Mouse (Mus musculus): Measurements from ENCODE around the gene Gm7073.

The Gm7073 gene

GRCm38 (mm10) chrX:60539149-60539548, at the start of gene Gm7073:
Gm7073 (minus strand) TSS chrX:60539249.
- DNase-seq (ENCODE audit: low read depth, low spot score): no peak

- DNase-seq (ENCODE audit: low read depth, low spot score): no peak
Observed at GRCm38 (mm10) chrX:60570539-60570938, 31.5 kb upstream of the Gm7073 start.

GRCm38 (mm10) chrX:60569047-60569446, 30.0 kb upstream of the Gm7073 start:
- no peak for DNase-seq (ENCODE audit: low read depth, low spot score)

- DNase-seq (ENCODE audit: low read depth, low spot score): no peak
Observed at GRCm38 (mm10) chrX:60555242-60555641, 16.2 kb upstream of the Gm7073 start.

GRCm38 (mm10) chrX:60547444-60548304, 8.6 kb upstream of the Gm7073 start:
- peak; percentile 4 for DNase-seq (ENCODE audit: low read depth, low spot score)

GRCm38 (mm10) chrX:60547098-60547443, 8.0 kb upstream of the Gm7073 start:
- DNase-seq (ENCODE audit: low read depth, low spot score): no peak

- DNase-seq (ENCODE audit: low read depth, low spot score): no peak
Observed at GRCm38 (mm10) chrX:60545906-60546305, 6.9 kb upstream of the Gm7073 start.

GRCm38 (mm10) chrX:60545444-60545843, 6.4 kb upstream of the Gm7073 start:
- no peak for DNase-seq (ENCODE audit: low read depth, low spot score)

- DNase-seq (ENCODE audit: low read depth, low spot score): no peak
Observed at GRCm38 (mm10) chrX:60544098-60544497, 5.0 kb upstream of the Gm7073 start.

- no peak for DNase-seq (ENCODE audit: low read depth, low spot score)
Observed at GRCm38 (mm10) chrX:60542901-60543300, 3.9 kb upstream of the Gm7073 start.

- DNase-seq (ENCODE audit: low read depth, low spot score): no peak
Observed at GRCm38 (mm10) chrX:60503995-60504394, 35.1 kb downstream of the Gm7073 start.

- DNase-seq (ENCODE audit: low read depth, low spot score): no peak
Observed at GRCm38 (mm10) chrX:60497750-60498149, 41.3 kb downstream of the Gm7073 start.

- no peak for DNase-seq (ENCODE audit: low read depth, low spot score)
Observed at GRCm38 (mm10) chrX:60495308-60495707, 43.7 kb downstream of the Gm7073 start.

- DNase-seq (ENCODE audit: low read depth, low spot score): no peak
Observed at GRCm38 (mm10) chrX:60463786-60464185, 75.3 kb downstream of the Gm7073 start.

GRCm38 (mm10) chrX:60414563-60415111, 124.4 kb downstream of the Gm7073 start:
- no peak for DNase-seq (ENCODE audit: low read depth, low spot score)

- DNase-seq (ENCODE audit: low read depth, low spot score): no peak
Observed at GRCm38 (mm10) chrX:60405681-60406080, 133.4 kb downstream of the Gm7073 start.

- peak; percentile 82 for DNase-seq (ENCODE audit: low read depth, low spot score)
Observed at GRCm38 (mm10) chrX:60404668-60405044, 134.4 kb downstream of the Gm7073 start.

GRCm38 (mm10) chrX:60403764-60404667, 135.0 kb downstream of the Gm7073 start:
- peak; percentile 22 for DNase-seq (ENCODE audit: low read depth, low spot score)

GRCm38 (mm10) chrX:60403062-60403763, 135.8 kb downstream of the Gm7073 start:
- no peak for DNase-seq (ENCODE audit: low read depth, low spot score)

- no peak for DNase-seq (ENCODE audit: low read depth, low spot score)
Observed at GRCm38 (mm10) chrX:60394292-60394691, 144.8 kb downstream of the Gm7073 start.

GRCm38 (mm10) chrX:60386852-60387251, 152.2 kb downstream of the Gm7073 start:
- no peak for DNase-seq (ENCODE audit: low read depth, low spot score)

All from skeletal muscle tissue, adult 2 months (tissue).